Mouse (Mus musculus): ENCODE measurements at regions not wholly inside any gene's neighbourhood (a gene's known extent, or its start where the extent isn't known, plus 50 kb on each side); places are given as distances from the start of the nearest gene placed in this dataset.

GRCm38 (mm10) chr2:71683375-71683774, 62.0 kb upstream of the Itga6 start:
- DNase-seq (ENCODE audit: low read depth in 1 of 2, low spot score in 2 of 2), result no peak
- Histone ChIP-seq H3K36me3 (ENCODE audit: control insufficient read depth, insufficient read depth, low read length) (no peaks in the 10 kb centered on the region), H3K4me3 (ENCODE audit: extremely low read depth, insufficient read depth, insufficient read length) (no peak overlapping the region), H3K27ac (ENCODE audit: insufficient read depth, low read length) (no peak overlapping the region), H3K27me3 (ENCODE audit: control insufficient read depth, insufficient read depth, low read length) (no peaks in the 10 kb centered on the region), H3K4me1 (ENCODE audit: control insufficient read depth, insufficient read depth, insufficient read length) (no peaks in the 10 kb centered on the region)
- TF ChIP-seq CTCF (IDR thresholded peaks at IDR 0.05; ENCODE audit: extremely low read depth, insufficient read depth, insufficient read length, insufficient replicate concordance), result no peak
- TF ChIP-seq POLR2A (IDR thresholded peaks at IDR 0.05; ENCODE audit: low read depth, low read length), result no peak
- 92% methylated on average over 4 of the region's 4 CpGs for WGBS

GRCm38 (mm10) chr2:71685239-71685638, 60.2 kb upstream of the Itga6 start:
- Histone ChIP-seq H3K4me3 (ENCODE audit: extremely low read depth, insufficient read depth, insufficient read length) (no peak overlapping the region), H3K4me1 (ENCODE audit: control insufficient read depth, insufficient read depth, insufficient read length) (no peaks in the 10 kb centered on the region), H3K27me3 (ENCODE audit: control insufficient read depth, insufficient read depth, low read length) (no peaks in the 10 kb centered on the region), H3K27ac (ENCODE audit: insufficient read depth, low read length) (no peak overlapping the region), H3K36me3 (ENCODE audit: control insufficient read depth, insufficient read depth, low read length) (no peaks in the 10 kb centered on the region)
- no peak for DNase-seq (ENCODE audit: low read depth in 1 of 2, low spot score in 2 of 2)
- 85% methylated on average over 7 of the region's 7 CpGs for WGBS
- TF ChIP-seq POLR2A (IDR thresholded peaks at IDR 0.05; ENCODE audit: low read depth, low read length) (no peak), CTCF (IDR thresholded peaks at IDR 0.05; ENCODE audit: extremely low read depth, insufficient read depth, insufficient read length, insufficient replicate concordance) (no peak)

- no peaks in the 10 kb centered on the region for H3K4me1 ChIP-seq (ENCODE audit: control insufficient read depth, insufficient read depth, insufficient read length)
- no peak overlapping the region for H3K27ac ChIP-seq (ENCODE audit: insufficient read depth, low read length)
- no peak for DNase-seq (ENCODE audit: low read depth in 1 of 2, low spot score in 2 of 2)
- no peak overlapping the region for H3K4me3 ChIP-seq (ENCODE audit: extremely low read depth, insufficient read depth, insufficient read length)
- TF ChIP-seq CTCF (IDR thresholded peaks at IDR 0.05; ENCODE audit: extremely low read depth, insufficient read depth, insufficient read length, insufficient replicate concordance) (no peak), POLR2A (IDR thresholded peaks at IDR 0.05; ENCODE audit: low read depth, low read length) (no peak)
- 88% methylated on average over 4 of the region's 4 CpGs for WGBS
- no peaks in the 10 kb centered on the region for H3K36me3 ChIP-seq (ENCODE audit: control insufficient read depth, insufficient read depth, low read length)
- no peaks in the 10 kb centered on the region for H3K27me3 ChIP-seq (ENCODE audit: control insufficient read depth, insufficient read depth, low read length)
Observed at GRCm38 (mm10) chr2:71689041-71689440, 56.4 kb upstream of the Itga6 start.

GRCm38 (mm10) chr2:71690277-71691161, 54.9 kb upstream of the Itga6 start:
- no peak for TF ChIP-seq POLR2A (IDR thresholded peaks at IDR 0.05; ENCODE audit: low read depth, low read length)
- no peak for TF ChIP-seq CTCF (IDR thresholded peaks at IDR 0.05; ENCODE audit: extremely low read depth, insufficient read depth, insufficient read length, insufficient replicate concordance)
- Histone ChIP-seq H3K27ac (ENCODE audit: insufficient read depth, low read length) (no peak overlapping the region), H3K4me3 (ENCODE audit: extremely low read depth, insufficient read depth, insufficient read length) (no peak overlapping the region), H3K4me1 (ENCODE audit: control insufficient read depth, insufficient read depth, insufficient read length) (no peaks in the 10 kb centered on the region), H3K27me3 (ENCODE audit: control insufficient read depth, insufficient read depth, low read length) (no peaks in the 10 kb centered on the region), H3K36me3 (ENCODE audit: control insufficient read depth, insufficient read depth, low read length) (no peaks in the 10 kb centered on the region)
- WGBS, result 82% methylated on average over 27 of the region's 27 CpGs
- no peak for DNase-seq (ENCODE audit: low read depth in 1 of 2, low spot score in 2 of 2)

GRCm38 (mm10) chr2:71694758-71695310, 50.6 kb upstream of the Itga6 start:
- H3K27me3 ChIP-seq (ENCODE audit: control insufficient read depth, insufficient read depth, low read length), result no peaks in the 10 kb centered on the region
- TF ChIP-seq CTCF (IDR thresholded peaks at IDR 0.05; ENCODE audit: extremely low read depth, insufficient read depth, insufficient read length, insufficient replicate concordance) (no peak), POLR2A (IDR thresholded peaks at IDR 0.05; ENCODE audit: low read depth, low read length) (no peak)

More at GRCm38 (mm10) chr2:71694758-71695310, 50.6 kb upstream of the Itga6 start:
- DNase-seq (ENCODE audit: low read depth in 1 of 2, low spot score in 2 of 2), result no peak
- no peaks in the 10 kb centered on the region for H3K4me1 ChIP-seq (ENCODE audit: control insufficient read depth, insufficient read depth, insufficient read length)
- no peak overlapping the region for H3K4me3 ChIP-seq (ENCODE audit: extremely low read depth, insufficient read depth, insufficient read length)
- no peaks in the 10 kb centered on the region for H3K36me3 ChIP-seq (ENCODE audit: control insufficient read depth, insufficient read depth, low read length)
- H3K27ac ChIP-seq (ENCODE audit: insufficient read depth, low read length), result no peak overlapping the region
- 90% methylated on average over 6 of the region's 6 CpGs for WGBS

Data from spleen, adult 2 months (tissue).